Mouse (Mus musculus): ENCODE results near the gene Smap1.

Smap1 gene

DNA sequence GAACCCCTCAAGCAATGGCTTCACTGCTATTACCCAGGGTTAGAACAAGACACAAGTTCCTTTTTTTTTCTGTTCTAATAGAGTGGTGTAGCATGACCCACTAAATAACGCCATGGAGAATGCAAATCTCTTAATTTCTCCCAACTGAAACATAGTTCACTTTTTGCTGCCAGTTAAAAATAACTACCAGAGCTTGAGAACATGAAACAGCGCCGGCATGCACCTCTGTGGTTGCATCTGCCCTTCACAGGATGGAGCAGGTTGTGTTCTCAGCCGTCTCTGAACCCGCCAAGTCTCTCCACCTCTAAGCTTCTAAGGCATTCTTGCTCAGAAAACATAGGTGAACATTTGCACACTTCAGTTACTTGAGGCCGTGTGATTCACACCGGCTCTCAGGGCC, 87.9 kb downstream of the Smap1 start:
- no peak for DNase-seq

DNA sequence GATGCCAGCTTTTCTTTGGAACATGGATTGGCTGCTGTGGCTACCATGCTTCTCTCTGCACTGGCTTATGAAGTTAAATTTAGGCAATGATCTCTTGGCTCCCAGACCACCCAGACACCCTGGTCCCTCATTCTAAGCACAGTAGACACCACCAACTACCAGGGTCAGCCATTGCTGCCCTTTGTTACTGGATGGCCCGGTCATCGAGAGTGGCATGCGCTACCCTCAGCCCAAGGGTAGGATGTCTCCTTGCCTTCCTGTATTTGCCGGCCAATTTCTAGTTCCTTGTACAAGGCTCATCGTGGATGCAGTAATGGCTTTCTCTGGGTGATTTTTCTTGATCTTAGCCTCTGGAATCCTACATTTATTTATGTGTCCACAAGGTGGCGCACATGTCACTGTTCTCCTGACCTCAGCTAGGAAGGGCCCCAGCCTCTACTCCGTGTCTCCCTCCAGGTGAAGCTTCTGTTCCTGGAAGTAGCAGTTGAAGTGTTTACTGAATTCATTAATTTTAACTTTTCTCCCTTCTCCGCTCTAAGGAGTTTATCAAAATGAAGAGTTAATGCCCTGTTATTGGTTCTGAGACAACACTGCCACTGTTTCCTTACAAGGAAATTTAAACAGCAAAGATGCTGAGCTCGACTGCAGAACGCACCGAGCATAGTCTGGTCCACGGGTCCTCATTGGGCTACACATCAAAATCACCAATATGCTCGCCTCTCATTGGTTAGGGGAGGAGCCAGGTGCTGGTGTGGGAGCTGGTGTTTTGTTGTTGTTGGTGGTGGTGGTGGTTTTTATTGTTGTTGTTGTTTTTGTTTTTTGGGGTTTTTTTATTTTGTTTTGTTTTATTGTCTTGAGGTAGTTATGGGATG, 95.0 kb downstream of the Smap1 start:
- peak; percentile 65 to 83 for DNase-seq

DNA sequence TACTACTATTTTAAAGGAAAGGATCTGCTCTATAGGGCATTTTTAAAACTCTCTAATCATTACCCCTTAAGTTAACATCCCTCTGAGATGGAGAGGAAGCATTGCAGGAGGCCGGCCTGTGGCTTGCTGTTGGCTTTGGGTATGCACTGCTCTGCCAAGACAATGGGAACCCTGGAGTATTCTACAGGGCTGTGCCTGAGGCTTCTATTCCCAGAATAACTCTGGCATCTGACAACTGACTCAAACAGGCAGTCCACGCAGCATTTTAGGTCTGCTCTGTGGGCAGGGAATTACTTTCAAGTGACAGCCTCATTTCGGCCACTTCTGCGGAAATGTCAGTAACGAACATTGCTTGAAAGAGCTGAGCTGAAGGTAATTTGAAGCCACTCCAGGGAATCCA, 100.5 kb downstream of the Smap1 start:
- DNase-seq, result peak; percentile 70 to 79

DNA sequence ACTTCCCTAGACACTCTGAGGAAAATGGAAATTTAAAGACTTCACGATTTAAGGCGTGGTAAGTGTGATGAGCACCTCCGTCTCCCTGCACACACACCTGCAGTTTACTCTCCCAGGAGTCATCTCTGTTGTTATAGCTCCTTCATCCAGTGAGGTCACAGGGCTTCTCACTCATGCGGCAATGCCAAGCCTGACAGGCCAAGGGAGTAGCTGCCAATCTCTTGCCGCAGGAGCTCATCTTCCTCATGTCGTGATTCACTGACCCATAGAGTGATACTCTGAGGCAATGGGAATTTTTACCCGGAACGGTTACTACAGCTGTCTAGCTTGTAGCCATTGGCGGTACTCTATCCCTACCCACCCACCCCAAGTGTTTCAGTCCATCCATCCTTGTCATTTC, 123.8 kb downstream of the Smap1 start:
- DNase-seq, result peak; percentile 30 to 40
